Mouse (Mus musculus) kidney, postnatal 25 days (tissue): Measurements from ENCODE around the gene Hoxd1.

Source experiments
- DNase-seq, 2 experiments: peaks; one replicate each; pipeline ENCODE4 v3.0.0; 2021; ENCODE audit warnings: mixed read lengths in 2 of 2

Hoxd1 gene

DNA sequence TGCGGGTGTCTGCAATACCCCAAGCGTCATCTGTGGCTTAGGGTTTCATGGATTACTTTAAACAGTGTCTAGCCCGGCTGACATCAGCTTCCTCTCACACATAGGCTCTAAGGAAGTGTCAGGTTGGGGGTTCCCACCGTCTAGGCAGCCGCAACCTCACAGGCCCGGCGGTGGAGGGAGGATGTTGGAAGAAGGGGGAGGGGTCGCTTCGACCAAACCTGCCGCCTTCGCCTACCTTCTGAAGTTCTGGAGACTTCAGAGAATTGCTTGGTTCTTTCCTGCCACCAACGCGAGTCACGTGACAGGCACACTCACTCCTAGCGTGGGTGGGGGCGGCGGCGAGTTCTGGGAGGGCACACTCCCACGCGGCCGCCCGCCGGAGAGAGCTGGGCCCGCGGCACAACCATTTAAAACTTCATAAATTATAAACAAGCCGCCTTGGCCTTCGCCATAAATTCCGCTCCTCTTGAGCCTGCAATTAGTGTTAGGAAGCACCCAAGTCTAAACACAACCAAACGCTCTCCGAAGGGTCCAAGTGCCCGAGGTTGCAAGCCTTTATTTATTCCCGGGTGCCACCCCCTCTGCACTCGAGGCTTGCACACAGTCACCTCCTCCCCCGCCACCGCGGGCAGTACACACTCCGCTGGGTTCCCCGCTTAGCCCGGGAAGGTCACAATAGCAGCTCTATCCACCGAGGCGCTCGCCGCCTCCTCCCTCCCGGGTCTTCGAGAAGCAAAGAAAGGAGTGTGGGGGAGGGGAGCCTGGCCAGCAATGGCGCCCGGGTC lies 13.3 kb upstream of the Hoxd1 start:
- peak; percentile 60 to 83 for DNase-seq

DNA sequence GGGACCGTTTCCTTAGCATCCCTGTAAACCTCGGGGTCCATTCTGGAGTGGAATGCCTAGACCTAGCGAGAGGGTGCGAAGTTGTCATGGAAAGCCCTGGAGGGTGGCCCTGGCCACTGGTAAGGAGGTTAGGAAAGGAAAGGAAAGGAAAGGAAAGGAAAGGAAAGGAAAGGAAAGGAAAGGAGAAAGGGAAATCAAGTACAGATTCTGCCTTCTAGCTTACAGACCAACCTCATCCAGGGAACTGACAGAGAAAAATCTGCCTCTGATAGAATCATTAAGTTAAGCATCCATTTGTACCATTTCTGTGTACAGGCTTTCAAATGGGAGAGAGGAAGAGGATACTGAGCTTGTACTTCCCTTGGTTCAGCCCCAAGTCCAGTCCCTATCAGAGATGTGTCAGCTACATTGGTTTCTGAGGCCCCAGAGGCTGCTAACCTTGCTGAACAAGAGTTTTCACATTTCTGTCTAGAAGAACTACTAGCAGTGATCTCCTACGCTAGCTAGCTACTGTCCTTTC lies 12.0 kb upstream of the Hoxd1 start:
- no peak for DNase-seq

DNA sequence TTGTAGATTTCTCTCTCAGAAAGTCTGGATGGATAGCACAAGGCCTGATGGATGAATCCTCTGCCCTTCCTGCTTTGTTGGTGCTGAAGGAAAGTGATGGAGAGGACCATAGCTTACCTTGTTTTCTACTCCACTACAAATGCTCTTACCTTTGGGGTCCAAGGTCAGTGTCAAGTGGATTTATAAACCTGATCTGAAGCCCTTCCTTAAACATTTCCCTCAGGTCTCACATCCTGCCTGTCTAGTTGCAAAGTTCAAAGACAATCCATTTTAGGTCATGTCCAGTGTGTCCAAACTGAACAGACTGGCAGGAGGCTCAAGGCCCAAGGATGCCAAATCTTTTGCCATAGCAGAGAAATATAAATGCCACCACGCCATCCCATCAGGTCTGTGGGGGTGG lies 10.9 kb upstream of the Hoxd1 start:
- no peak for DNase-seq

DNA sequence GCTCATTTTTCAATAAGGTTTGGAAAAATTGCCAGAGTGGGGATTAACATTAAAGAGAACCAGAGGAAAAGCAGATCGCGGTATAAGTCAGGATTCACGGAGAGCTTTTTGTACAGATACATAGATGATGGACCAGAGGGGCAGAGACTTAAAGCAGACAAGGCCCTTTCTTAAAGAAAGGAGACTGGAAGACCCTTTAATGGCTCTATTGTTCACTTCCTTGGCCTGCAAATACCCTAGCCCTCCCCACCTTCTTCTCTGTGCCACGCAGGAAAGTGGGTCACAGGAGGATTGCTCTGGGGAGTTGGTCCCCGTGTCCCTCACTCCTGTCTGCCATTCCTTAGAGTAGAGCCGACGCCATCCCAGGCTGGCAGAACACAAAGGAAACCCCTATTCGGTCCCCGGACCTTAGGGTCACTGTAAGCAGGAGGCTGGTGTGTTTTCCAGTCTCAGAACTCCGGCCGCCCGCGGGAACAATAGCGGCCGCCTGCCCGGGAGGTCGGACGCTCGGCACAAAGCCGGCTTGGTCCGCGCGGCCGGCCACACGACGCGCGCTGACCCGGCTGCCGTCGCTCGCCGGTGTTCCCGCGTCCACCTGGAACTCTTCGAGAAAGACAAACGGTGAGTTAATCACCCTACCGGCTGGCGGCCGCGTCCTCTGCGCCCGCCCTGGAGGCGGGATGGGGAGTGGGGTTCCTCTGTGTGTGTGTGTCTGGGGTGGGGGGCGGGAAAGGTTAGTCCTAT lies 10.2 kb upstream of the Hoxd1 start:
- peak in 1 of 2 experiments; percentile 39 for DNase-seq

DNA sequence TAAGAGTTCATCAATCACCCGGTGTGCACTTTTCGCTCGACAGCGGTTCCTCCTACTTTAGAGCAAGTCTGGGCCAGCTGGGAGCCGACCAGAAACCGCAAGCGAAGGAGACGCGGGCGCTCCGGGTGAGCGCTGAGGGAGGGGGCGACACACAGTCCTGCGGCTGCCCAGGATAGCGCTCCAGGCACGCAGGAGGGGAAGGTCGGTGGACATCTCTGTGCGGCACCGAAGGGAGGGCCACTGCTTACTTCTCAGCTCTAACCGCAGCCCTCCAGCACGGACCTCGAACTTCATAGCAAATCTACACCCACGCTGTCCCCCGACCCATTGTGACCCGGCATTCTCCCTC lies 9.6 kb upstream of the Hoxd1 start:
- no peak for DNase-seq

DNA sequence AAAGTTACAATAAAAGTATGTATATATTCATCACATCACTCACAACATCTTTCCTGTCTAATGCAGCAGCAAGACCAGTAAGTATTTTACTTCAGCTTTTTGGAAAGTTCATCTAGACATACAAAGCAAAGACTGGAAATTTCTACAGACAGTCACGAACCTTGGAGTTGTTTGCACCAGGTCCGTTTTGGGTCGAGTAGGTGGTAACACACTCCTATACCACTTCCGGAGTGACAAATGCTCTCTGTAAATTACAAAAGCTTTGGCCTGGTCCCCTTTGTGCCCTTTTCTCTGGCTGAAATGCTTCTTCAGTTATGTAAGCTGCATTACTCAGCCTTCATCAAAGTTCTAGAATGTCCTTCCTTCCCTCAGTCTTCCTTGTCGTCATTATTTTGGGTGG lies 9.1 kb upstream of the Hoxd1 start:
- no peak for DNase-seq

DNA sequence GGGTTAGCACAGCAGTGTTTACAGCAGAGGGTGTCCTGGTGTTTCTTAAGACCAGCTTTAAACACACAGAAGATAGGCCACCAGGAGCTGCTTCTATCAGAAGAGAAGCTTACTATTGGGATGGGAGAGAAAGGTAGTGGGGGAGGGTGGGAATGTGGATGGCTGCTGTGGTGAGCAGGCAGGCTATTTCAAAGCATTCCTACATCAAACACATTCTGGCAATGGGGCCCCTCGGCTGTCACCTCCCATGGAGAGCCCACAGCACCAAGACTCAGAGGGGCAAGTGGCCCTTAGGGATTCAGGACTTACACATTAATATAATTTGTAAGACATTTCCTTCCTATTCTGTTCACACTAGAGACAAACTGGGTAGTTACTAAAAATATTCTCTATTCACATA lies 2.6 kb upstream of the Hoxd1 start:
- no peak for DNase-seq

DNA sequence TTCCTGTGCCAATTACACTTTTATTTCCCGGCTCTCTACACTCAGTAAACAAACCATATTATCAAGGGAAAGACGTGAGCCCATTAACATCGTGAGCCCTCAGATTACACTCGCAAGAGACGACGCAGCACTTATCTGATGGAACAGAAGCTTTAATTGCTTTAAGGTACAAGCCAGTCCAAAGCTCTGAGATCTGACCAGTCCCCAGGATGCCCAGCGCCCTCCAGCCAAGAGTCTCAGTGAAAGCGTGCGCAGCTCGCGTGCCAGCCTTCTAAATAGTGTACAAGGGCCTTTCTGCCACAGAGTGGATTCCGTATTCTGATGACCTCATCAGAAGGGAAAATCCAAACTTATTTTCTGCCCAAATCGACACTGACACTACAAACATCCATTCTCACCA lies 839 bp upstream of the Hoxd1 start:
- no peak for DNase-seq

DNA sequence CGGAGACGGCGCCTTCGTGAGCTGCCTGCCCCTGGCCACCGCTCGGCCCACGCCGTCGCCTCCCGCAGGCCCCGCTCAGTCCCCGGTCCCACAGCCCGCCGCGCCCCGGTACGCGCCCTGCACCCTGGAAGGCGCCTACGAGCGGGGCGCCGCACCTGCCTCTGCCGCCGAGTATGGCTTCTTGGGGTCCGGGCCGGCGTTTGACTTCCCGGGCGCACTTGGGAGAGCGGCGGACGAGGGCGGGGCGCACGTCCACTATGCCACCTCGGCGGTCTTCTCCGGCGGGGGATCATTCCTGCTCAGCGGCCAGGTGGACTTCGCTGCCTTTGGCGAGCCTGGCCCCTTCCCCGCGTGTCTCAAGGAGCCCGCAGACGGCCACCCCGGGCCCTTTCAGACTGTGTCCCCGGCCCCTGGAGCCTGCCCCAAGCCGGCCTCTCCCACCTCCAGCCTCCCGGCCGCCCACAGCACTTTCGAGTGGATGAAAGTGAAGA lies 510 bp downstream of the Hoxd1 start:
- peak in 1 of 2 experiments; percentile 36 for DNase-seq

DNA sequence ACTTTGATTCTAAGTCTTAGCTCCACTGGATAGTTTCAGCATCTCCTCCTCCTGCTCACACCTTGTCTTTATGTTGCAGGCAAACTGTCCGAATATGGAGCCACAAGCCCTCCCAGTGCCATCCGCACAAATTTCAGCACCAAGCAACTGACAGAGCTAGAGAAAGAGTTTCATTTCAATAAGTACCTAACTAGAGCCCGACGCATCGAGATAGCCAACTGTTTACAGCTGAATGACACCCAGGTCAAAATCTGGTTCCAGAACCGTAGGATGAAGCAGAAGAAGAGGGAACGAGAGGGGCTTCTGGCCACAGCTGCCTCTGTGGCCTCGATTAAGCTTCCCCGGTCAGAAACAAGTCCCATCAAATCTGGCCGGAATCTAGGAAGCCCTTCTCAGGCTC lies 1.2 kb downstream of the Hoxd1 start:
- DNase-seq = no peak

DNA sequence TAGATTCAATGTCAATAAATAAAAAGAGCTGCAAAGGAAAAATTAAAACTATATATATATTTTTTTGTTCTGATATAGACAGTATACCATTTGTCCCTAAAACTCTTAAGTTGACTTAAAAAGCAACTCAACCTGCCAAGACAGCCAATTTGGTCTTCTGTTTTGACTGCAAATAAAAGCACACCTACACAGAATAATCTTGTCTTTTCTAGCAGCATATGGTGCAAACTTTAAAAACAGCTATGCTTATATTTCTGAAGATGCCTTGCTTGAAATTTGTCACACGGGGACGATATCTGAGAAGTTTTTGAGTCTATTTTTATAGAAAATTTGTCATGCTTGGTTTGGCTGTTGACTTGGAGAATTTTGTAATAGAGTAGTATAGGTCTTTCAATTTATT lies 11.6 kb downstream of the Hoxd1 start:
- no peak for DNase-seq

DNA sequence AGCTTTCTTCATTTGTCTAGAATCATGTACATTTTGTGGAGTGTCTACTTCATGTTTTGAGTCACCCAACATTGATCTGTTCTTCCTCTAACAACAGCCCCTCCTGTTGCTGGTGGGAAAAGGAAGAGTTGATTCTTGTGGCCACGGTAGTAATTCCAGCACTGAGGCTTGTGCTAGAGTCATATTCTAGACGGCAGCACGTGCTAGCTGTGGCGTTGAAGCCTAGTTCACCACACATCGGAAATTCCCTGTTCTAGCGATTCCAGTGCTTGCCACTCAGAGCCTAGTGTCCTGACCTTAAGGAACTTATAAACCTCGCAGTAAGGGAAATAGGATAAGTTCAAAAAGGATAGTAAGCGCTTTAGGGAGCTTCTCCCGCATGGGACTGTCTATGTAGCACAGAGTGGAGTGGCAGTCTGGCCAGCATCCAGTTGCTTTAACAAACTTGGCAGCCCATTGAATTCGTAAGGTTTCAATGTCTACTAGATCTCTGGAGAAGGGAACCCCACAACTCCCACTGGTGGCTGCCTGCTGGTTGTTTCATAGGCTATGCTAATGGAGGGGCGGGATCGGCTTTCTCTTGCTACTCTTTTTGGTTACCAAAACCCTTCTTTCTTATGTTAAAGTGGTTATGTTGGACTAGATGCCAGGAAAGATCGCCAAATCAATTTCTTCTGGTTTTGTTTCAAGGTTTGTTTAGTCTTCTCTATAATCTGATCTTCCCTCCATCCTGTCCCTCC lies 14.9 kb downstream of the Hoxd1 start:
- no peak for DNase-seq

DNA sequence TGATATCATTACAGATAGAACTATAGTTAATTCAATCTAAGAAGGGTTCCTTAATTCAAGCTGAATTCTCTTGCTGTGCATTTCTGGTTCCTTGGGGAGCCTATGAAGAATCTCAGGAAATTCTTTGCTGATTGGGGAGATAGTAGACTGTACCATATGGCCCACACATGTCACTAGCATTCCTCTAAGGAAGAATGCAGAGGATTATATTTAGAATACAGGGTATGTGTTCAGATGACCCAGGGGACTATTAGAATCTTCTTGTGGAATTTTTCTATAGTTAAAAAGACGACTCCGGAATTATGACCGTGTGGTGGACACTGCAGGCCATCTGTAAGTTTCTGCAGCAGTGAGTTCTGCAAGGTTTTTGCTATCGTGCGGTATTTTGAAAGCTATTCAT lies 18.6 kb downstream of the Hoxd1 start:
- DNase-seq = no peak

DNA sequence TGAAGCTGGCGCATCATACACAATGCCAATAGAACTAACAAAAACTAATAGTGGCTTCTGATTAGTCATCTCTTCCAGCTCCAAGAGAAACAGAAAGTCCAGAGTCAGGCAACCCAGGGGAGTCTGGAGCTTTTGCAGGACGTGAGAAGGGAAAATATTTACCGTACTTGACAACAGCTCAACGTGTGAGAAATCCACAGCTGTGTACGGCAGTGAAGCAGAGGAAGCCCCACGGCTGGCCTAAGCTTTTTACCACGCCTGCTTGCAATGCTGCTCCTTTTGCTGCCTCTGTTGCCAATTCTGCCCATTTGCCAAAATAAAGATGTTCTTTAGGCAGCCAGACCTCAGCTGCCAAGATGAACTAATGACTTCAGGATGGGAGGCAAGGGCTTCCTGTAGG lies 32.8 kb downstream of the Hoxd1 start:
- DNase-seq = no peak

DNA sequence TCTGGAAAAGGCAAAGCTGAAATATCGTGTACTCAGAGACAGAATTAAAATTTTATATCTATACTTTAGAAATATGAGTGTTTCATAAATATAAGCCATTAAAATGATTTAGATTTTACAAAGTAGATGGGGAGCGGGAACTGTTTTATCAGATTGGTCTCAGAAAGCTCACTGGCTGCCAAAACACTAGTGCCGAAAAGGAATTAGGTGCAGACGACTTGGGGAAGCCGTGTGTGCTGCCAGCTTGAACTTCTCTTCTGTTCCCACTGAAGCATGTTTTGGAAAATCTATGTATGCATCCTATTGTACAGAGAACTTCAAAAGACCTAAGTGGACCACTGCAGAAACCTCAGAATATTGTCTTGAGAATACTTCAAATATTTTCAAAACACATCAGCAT lies 45.7 kb downstream of the Hoxd1 start:
- DNase-seq = no peak
